Mouse (Mus musculus): ENCODE data around the gene Ugt1a7c.

DNA sequence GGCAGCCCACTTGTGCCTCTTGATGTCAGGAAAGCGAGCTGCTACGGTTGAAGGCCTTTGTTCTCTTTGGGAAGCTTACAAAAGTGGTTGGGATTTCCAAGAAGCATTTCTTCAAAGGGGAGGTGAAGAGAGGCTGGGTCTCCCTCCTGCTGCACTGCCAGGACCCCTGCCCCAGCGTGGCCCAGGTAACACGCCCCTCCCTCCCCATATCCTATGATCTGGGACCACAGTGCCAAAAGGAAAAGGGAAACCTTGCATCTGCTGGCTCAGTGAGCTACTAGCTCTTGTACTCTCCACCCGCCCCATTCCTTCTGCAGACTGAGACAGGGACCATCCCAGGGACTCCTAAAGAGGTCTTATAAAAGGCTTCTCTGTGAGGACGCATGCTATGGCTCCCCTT is 162.8 kb downstream of the Ugt1a7c start:
- no peak for TF ChIP-seq POLR2A (IDR thresholded peaks at IDR 0.05; ENCODE audit: low read depth, low read length)
- no peak for TF ChIP-seq CTCF (conservative IDR thresholded peaks at IDR 0.05; ENCODE audit: insufficient read depth, insufficient read length, low read depth, low read length)
